Mouse (Mus musculus): ENCODE measurements around the gene Mxi1. TPM values are rescaled to one million over a fixed set of nuclear protein-coding genes. Genes with fewer than 3 reads are reported as not detected.
A peak's percentile ranks its signal among the peaks of the same experiment; 100 is the strongest.

Gene Mxi1
- total RNA-seq, 2 experiments from 2014 or later: 57.0 to 57.9 TPM

GRCm38 (mm10) chr19:53296331-53297254, 13.7 kb upstream of the Mxi1 start:
- no peak for DNase-seq (ENCODE audit: extremely low spot score in 1 of 2, low spot score in 2 of 2)
- intact Hi-C loops (cut with DNase I): loop anchor here (2.0 kb wide), 1 partner anchor 16 kb away; no protein-coding TSS in a partner anchor

- peak in 1 of 2 experiments; percentile 11 for DNase-seq (ENCODE audit: extremely low spot score in 1 of 2, low spot score in 2 of 2)
- intact Hi-C loops (cut with DNase I): no loop called here
These were observed 11.0 kb upstream of the Mxi1 start for GRCm38 (mm10) chr19:53299156-53299828.

GRCm38 (mm10) chr19:53299829-53300181, 10.5 kb upstream of the Mxi1 start:
- intact Hi-C loops (cut with DNase I): no loop called here

GRCm38 (mm10) chr19:53303382-53303781, 6.9 kb upstream of the Mxi1 start:
- intact Hi-C loops (cut with DNase I): no loop called here
- DNase-seq (ENCODE audit: extremely low spot score in 1 of 2, low spot score in 2 of 2): peak in 1 of 2 experiments; percentile 4

More at GRCm38 (mm10) chr19:53299829-53300181, 10.5 kb upstream of the Mxi1 start:
- DNase-seq (ENCODE audit: extremely low spot score in 1 of 2, low spot score in 2 of 2): peak in 1 of 2 experiments; percentile 7

- intact Hi-C loops (cut with DNase I): no loop called here
- peak in 1 of 2 experiments; percentile 4 for DNase-seq (ENCODE audit: extremely low spot score in 1 of 2, low spot score in 2 of 2)
These were observed 4.7 kb upstream of the Mxi1 start for GRCm38 (mm10) chr19:53305621-53306020.

GRCm38 (mm10) chr19:53306706-53307105, 3.6 kb upstream of the Mxi1 start:
- peak in 1 of 2 experiments; percentile 6 for DNase-seq (ENCODE audit: extremely low spot score in 1 of 2, low spot score in 2 of 2)
- intact Hi-C loops (cut with DNase I): no loop called here

- intact Hi-C loops (cut with DNase I): no loop called here
- peak in 1 of 2 experiments; percentile 20 for DNase-seq (ENCODE audit: extremely low spot score in 1 of 2, low spot score in 2 of 2)
These were observed 3.1 kb upstream of the Mxi1 start for GRCm38 (mm10) chr19:53307219-53307618.

GRCm38 (mm10) chr19:53309631-53310030, 687 bp upstream of the Mxi1 start:
- DNase-seq (ENCODE audit: extremely low spot score in 1 of 2, low spot score in 2 of 2): peak in 1 of 2 experiments; percentile 16
- intact Hi-C loops (cut with DNase I): loop anchor here (5.0 kb wide), 1 partner anchor 43 kb away; no protein-coding TSS in a partner anchor

- peak in 1 of 2 experiments; percentile 70 for DNase-seq (ENCODE audit: extremely low spot score in 1 of 2, low spot score in 2 of 2)
- intact Hi-C loops (cut with DNase I): loop anchor here (1.0 to 5.0 kb wide), 2 partner anchors 41 to 63 kb away; no protein-coding TSS in a partner anchor
These were observed 629 bp downstream of the Mxi1 start for GRCm38 (mm10) chr19:53310771-53311523.

- DNase-seq (ENCODE audit: extremely low spot score in 1 of 2, low spot score in 2 of 2): peak in 1 of 2 experiments; percentile 62
- intact Hi-C loops (cut with DNase I): loop anchor here (1.0 to 5.0 kb wide), 3 partner anchors 41 to 63 kb away; no protein-coding TSS in a partner anchor
These were observed 1.4 kb downstream of the Mxi1 start for GRCm38 (mm10) chr19:53311524-53312335.

- peak in 1 of 2 experiments; percentile 84 for DNase-seq (ENCODE audit: extremely low spot score in 1 of 2, low spot score in 2 of 2)
- intact Hi-C loops (cut with DNase I): loop anchor here (2.0 to 5.0 kb wide), 2 partner anchors 40 to 56 kb away; no protein-coding TSS in a partner anchor
These were observed 2.1 kb downstream of the Mxi1 start for GRCm38 (mm10) chr19:53312336-53312871.

- peak; percentile 80 to 91 for DNase-seq (ENCODE audit: extremely low spot score in 1 of 2, low spot score in 2 of 2)
- intact Hi-C loops (cut with DNase I): loop anchor here (2.0 to 5.0 kb wide), 2 partner anchors 39 to 56 kb away; no protein-coding TSS in a partner anchor
These were observed 2.8 kb downstream of the Mxi1 start for GRCm38 (mm10) chr19:53312951-53313683.

GRCm38 (mm10) chr19:53313684-53314443, 3.5 kb downstream of the Mxi1 start:
- intact Hi-C loops (cut with DNase I): loop anchor here (2.0 to 5.0 kb wide), 2 partner anchors 38 to 55 kb away; no protein-coding TSS in a partner anchor
- peak; percentile 97 to 99 for DNase-seq (ENCODE audit: extremely low spot score in 1 of 2, low spot score in 2 of 2)

GRCm38 (mm10) chr19:53314530-53315208, 4.4 kb downstream of the Mxi1 start:
- intact Hi-C loops (cut with DNase I): loop anchor here (5.0 kb wide), 1 partner anchor 38 kb away; no protein-coding TSS in a partner anchor
- DNase-seq (ENCODE audit: extremely low spot score in 1 of 2, low spot score in 2 of 2): no peak

- intact Hi-C loops (cut with DNase I): no loop called here
These were observed 4.9 kb downstream of the Mxi1 start for GRCm38 (mm10) chr19:53315209-53315654.

More at GRCm38 (mm10) chr19:53315209-53315654, 4.9 kb downstream of the Mxi1 start:
- DNase-seq (ENCODE audit: extremely low spot score in 1 of 2, low spot score in 2 of 2): peak in 1 of 2 experiments; percentile 30
